Mouse (Mus musculus): ENCODE data around the gene Ddah2.

Gene Ddah2

DNA sequence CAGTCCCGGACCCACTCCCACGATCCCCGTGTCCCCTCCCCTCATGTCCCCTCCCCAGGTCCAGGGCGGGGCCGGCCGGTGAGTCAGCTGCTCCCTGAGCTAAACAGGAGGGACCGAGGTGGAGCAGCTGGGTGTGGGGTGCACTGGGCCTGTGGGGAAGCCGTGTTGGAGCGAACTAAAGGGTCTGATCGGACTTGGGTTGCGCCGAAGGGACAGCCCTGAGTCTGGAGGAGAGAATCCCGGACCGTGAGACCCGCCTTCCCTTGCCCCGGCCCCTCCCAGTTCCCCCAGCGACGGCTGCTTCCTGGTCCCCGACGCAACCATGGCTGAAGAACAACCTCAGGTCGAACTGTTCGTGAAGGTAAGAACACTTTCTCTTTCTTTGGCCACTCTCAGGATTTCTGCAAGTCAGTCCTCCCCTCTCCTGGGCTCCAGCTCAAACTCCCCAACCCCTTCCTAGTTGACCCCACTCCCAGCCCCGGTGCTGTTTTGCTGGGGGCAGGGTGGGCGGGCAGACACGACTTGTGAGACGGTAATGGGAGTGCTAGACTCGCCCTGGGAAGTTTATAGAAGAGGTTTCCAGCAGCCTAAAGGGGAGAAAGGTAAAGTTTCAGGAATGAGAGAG is 8.6 kb upstream of the Ddah2 start:
- DNase-seq (ENCODE audit: low spot score in 2 of 2) = peak; percentile 69 to 77

DNA sequence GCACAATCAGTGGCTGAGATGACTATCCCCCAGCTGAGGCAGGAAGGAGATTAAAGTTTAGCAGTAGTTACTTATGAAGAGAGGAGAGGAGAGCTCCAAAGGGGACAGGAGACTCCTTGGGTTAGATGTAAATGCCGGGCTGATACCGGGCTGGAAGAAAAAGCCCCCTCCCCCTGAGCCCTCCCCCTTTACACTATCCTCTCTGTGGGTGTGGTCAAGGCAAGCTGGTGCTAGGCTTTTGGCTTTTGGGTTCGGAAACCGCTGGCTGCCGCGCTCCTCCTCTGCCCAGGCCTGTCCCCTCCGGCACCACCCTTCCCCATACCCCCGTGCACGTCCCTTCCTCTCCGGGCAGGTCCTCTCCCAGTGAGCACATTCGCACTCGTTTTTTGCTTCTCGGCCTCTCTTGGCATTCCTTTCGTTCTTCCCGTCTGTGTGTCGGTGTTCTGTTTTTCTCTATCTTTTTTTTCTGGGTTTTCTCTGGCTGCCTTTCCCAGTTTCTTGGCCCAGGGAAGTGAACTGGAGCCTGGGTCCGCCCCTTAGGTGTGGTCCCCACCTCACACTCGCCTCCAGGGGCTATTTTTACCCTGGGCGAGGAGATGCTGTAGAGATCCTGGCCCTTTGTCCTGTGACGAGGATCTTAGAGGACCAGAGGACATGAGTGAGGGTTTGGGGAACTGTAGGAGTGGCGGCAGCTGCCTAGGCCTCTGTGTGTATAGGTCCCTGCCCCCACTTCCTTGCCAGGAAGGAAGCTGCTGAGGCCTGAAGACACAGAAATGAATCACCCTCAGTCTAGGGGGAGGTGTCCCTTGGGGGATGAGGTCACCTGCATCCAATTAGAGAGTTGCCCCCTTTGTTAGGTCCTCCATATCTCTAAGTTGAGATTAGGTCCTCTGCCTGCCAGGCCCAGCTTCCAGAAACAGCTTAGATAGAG is 7.4 kb upstream of the Ddah2 start:
- DNase-seq (ENCODE audit: low spot score in 2 of 2) = peak in 1 of 2 experiments; percentile 66

DNA sequence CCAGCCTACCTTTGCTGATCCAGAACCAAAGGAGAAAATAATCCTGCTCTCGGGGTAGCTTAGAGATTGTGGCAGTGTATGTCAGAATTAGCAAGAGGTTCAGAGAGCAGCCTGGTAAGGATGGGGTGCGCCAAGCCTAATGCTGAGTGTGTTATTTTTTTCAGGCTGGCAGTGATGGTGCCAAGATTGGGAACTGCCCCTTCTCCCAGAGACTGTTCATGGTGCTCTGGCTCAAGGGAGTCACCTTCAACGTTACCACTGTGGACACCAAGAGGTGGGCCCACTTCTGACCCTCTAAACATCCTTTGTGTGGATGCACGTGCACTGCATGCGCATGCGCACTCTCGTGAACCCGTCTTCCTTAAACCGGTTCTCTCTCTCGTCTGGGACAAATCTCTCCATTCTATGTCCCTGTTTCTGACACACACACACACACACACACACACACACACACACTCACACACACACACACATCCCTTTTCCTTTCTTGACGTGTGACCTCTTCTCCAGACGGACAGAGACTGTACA is 6.5 kb upstream of the Ddah2 start:
- DNase-seq (ENCODE audit: low spot score in 2 of 2) = no peak

DNA sequence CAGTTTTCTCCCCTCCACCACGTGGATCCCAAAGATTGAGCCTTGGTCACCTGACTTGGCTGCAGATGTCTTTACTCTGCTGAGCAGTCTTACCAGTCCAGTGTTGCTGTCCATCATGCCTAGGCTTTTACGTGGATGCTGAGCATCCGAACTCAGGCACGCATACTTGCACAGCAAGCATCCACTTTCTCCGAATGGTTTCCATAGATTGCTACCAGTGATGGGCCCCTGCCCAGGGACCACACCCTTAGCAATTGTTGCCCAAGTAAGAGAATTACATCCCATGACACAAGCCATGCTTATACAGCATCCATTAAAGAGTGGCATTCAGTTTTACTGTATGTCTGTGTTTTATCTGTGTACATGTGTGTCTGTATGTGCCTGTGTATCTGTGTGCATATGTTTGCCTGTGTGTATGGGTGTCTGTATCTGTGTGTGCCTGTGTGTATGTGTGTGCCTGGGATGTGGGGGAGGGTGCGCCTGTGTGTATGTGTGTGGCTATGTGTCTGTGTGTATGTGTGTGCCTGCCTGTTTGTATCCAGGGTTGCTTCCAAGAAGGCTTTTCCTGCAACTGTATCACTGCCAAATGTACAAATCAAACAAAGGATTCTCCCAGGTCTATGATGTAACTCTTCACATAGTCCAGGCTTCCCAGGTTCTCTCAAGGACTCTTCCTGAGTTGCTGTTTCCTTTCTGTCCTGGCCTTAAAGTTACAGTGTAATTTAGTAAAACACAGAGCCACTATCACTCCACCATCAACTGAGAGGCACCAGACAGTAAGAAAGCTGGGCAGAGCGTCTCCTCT is 2.9 kb upstream of the Ddah2 start:
- DNase-seq (ENCODE audit: low spot score in 2 of 2) = no peak

DNA sequence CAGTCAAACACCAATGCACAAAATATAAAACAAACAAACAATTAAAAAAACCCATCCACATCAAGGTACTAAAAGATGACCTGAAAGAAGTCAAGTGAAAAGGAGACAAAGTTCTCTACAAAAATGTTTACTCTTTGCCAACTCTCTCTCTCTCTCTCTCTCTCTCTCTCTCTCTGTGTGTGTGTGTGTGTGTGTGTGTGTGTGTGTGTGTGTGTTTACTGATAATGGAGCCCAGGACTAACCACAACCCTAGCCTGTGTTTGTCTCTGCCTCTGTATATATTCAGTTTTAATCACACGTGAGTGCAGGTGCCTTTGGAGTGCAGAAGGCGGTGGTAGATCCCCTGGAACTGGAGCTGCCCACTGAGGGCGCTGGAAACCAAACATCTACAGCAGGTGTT is 1.7 kb upstream of the Ddah2 start:
- no peak for DNase-seq (ENCODE audit: low spot score in 2 of 2)

DNA sequence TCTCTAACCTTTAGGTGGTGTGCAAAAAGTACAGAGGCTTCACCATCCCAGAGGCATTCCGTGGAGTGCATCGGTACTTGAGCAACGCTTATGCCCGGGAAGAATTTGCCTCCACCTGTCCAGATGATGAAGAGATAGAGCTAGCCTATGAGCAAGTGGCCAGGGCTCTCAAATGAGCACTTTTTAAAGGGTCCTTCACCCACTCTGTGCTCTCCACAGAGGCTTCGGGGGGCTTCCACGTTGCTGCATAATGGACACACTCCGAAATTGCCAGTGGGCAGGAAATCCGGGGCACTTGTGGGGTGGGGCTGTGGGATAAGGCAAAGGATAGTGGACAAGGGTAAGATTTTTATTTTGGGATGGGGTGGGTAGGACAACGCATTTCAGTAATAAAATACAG is 519 bp upstream of the Ddah2 start:
- DNase-seq (ENCODE audit: low spot score in 2 of 2) = no peak

DNA sequence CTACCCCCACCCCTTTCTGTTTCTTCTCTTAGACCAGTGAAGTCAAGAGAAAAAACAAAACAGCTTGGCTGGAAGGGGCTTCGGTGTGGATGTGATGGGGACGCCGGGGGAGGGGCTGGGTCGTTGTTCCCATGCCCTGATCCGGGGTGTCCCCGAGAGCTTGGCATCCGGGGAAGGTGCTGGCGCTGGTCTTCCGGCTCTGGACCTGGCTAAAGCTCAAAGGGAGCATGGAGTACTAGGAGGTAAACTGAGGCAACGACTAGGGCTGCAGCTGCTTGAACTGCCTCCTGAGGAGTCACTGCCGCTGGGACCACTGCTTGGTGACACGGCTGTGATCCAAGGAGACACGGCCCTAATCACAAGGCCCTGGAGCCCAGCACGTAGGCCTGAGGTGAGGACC is 1.2 kb downstream of the Ddah2 start:
- DNase-seq (ENCODE audit: low spot score in 2 of 2) = no peak

DNA sequence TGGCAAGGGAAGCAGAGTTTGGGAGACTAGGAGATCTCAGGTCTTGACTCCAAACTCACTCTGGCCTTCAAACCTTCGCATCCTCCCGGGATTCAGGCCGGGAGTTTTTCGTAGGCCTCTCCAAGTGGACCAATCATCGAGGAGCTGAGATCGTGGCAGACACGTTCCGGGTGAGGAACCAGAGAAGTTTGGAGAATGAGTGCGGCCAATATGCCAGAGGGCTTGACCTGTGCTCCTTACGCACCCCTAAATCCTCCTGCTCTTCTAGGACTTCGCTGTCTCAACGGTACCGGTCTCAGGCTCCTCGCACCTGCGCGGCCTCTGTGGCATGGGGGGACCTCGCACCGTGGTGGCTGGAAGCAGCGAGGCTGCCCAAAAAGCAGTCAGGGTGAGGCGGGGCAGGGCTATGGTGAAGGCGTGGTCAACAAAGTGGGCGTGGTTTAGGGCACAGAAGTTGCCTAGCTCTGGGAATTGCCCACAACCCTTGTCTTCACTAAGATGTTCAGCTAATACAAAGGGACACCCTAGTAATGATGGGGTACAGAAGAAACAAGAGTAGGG is 2.0 kb downstream of the Ddah2 start:
- DNase-seq (ENCODE audit: low spot score in 2 of 2) = no peak

DNA sequence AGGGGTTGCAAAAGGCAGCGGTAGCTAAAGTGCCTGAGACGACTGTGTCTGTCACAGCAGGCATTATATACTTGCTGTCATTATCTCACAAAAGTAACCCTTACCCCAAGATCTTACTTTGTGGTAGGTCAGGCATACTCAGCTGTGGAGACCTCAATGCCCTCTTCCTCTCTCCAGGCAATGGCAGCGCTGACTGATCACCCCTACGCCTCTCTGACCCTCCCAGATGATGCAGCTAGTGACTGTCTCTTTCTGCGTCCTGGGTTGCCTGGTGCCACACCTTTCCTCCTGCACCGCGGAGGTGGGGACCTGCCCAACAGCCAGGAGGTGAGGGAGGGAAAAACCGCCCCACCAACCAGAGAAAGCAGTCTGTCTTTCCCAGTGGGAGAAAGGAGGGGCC is 2.5 kb downstream of the Ddah2 start:
- DNase-seq (ENCODE audit: low spot score in 2 of 2) = no peak

DNA sequence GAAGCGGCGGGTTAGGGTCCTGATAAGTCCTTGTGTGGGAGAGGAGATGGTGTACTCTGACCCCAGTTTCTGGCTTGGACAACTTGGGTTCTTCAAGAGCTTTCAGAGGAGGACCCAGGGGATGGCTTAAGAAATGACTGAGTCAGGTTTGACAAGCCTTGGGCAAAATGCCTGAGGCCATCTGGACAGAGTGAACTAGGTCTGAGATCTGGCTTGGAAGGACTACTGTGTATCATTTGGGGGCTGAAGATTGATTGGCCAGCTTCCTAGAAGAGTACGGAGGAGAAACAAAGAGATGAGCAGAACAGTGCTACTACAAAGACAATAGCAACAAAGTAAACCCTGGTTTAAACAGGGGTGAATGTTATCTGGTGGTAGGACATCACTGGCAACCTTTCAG is 4.6 kb downstream of the Ddah2 start:
- no peak for DNase-seq (ENCODE audit: low spot score in 2 of 2)

DNA sequence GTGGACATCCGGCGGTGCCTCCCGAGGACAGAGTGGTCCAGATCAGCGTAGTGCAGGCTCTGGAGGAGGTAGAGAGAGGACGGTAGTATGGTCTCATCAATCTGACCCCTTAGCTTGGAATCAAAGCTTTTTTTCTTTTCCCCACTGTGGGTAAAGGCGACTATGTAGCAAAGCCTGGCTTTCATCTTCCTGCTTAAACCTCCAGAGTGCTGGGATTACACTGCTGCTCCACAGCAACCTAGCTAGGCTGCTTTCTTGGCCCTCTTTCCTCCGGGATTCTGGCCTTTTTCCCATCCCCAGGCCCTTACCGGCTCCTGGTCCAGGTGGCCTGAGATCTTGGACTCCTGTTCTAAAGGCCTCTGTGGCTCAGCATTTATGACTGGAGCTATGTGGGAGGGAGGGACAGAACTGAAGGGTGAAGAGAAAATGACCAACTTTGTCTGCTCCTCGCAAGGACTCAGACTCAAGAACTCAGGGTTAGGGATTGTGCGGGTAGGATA is 5.6 kb downstream of the Ddah2 start:
- DNase-seq (ENCODE audit: low spot score in 2 of 2) = peak in 1 of 2 experiments; percentile 39

DNA sequence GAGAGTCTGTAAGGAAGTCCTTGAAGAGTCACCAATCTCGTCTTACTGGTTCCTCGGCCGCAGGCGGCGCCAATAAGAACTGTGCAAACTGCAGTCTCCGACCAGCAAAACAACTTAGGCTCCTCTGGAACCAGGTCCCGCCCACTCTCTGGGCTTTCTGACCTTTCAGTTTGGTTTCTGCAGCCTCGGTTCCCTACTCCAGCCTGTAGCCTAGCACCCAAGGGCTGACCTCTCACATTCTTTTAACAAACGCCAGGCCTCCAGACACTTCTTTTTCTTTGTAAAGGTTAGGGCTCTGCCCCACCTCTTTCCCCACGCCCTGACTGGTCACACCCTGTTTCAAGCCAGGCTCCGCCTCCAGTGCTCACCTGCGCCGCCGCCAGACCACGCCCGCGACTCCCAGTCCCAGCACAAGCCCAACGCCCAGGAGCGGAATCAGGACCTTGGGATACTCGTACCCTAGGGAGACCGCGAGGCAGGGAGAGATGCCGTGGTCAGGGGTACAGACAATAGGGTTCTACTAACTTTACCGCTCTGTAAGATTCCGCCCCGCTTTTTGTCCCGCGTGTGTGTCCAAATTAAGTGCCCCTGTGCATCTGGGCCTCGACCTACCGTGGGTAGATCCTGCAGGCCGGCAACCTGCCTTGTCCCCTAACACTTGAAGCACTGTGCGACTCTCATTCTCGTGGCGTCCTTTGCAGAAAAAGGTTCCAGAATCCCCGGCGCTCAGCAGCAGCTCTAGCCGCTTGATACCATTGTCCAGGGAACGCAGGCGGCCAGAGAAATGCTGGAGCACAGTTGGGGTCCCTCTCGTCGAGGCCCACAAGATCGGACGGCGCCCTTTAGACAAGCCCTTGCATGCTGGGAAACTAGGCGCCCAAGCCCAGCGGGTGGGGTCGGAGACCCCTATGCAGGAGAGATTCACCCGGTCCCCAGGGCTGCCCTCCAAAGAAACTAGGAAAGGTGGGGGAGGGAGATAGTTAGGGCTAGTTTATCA is 6.4 kb downstream of the Ddah2 start, which contains the start of gene Ly6g6c:
Ly6g6c (plus strand) TSS at position 438 of the 997 bp plus-strand sequence.
- peak; percentile 73 to 77 for DNase-seq (ENCODE audit: low spot score in 2 of 2)

DNA sequence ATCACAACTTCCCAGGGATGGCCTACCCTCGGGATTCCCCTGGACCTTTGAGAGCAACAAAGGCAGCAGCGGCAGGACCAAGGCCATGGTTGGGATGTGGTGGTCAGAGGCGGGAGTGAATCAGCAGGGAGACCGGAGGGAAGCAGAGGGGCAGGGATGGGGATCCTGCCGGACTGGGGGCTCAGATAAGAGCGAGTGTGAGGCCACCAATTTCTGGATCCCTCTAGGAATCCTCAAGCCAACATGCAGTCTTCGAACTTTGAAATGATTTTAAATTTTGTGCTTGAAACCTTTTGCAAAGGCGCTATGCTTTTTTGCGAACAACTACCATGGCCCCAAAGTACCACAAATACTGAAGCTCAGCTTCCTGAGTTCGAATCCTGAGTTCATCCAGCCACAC is 7.2 kb downstream of the Ddah2 start, which contains the start of gene Mpig6b:
Mpig6b (minus strand) TSS at position 101 of the 400 bp plus-strand sequence.
- DNase-seq (ENCODE audit: low spot score in 2 of 2) = no peak

DNA sequence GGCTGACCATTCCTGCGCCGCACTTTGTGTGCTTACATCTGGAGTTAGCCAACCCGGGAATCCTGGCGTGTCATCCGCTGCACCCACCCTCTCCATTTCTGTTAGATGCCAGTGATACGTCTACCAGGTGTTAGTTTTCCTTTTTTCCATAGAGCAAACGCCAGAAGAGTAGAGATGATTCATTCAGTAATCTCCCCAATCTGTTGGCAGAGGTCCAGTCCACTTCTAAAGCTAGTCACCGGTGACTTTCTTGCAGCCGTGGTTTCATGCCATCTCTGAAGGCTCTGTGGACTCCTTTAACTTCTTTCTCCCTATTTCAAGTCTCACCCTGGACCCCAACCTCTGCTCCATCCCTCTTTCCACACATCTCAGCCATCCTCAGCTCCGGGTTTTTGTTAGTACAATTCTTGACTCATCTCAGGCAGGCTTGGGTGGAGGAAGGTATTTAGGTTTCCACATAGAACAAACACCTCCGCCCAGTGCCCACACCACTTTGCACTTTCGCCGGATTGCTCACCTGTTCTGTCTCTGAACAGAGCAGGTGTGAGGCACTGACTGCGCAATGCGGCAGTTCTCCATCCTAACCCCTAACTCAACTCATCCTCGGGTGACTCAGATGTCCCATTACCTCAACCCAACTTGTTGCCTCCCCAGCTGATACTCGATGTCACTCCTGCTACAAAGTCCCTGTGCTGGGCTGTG is 9.5 kb downstream of the Ddah2 start:
- peak in 1 of 2 experiments; percentile 54 for DNase-seq (ENCODE audit: low spot score in 2 of 2)

DNA sequence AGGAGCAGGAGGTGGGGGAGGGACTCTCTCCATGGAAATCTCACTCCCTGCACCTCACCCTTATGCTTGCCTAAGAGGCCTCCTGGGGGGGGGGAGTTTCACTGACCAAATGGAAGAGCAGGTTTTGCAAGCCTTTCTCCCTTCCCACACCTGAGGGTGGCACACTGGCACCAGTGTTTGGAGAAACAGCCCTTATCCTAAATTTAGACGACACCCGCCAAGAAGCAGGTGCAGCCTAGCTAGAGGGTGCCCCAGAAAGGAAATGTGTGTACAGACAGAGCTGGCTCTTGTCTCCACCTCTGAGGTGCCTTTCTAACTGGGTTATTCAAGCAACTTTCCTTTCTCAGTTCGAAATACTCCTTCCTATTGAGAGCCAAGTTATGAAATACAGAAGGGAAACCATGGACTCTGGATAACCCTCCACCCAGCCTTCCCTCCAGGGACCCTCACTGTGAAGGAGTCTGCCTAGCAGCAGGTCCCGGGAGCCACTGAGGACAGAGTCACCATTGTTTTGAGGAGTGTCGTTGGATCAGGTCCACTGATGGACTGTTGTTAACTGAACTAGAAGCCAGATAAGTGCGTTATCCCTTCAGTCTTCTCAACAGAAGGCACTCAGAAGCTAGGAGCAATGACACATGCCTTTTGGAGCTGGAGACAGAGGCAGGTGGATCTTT is 11.9 kb downstream of the Ddah2 start:
- DNase-seq (ENCODE audit: low spot score in 2 of 2) = no peak

DNA sequence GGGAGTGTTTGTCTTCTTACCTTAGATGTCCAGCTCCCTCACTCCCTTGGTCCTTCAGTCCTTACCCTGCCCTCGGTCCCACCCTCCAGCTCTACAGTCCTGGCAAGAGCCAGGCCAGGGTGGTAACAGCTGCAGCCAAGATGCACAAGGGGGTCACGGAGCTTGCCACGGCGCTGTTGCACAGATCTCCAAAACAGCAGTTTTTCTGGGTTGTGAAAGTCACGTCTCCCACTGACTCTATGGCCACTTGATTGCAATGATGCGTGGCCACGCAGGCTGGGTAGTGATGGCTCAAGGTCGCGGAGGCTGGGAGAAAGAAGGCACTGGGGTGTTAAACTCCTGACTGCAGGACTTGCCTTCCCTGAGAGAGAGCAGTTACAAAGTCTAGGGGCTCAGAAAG is 12.6 kb downstream of the Ddah2 start:
- no peak for DNase-seq (ENCODE audit: low spot score in 2 of 2)

DNA sequence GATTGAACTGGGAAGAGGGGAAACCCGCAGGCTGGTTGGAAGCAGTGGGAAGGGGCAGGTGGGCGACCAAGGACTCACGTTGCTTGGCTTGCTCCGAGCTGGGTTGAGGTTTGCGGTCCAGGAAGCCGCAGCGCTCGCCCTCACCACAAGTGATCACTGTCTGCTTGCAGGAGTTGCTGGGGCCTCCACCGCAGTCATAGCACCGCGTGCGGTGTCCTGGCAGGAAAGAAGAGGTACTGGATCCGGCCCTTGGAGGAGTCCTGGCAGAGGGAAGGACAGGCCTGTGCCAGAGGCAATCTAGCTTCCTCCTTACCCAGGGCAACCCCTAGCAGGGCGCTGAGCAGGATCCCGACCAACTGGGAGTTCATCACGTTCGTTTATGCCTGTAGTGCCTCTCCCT is 15.3 kb downstream of the Ddah2 start:
- no peak for DNase-seq (ENCODE audit: low spot score in 2 of 2)

DNA sequence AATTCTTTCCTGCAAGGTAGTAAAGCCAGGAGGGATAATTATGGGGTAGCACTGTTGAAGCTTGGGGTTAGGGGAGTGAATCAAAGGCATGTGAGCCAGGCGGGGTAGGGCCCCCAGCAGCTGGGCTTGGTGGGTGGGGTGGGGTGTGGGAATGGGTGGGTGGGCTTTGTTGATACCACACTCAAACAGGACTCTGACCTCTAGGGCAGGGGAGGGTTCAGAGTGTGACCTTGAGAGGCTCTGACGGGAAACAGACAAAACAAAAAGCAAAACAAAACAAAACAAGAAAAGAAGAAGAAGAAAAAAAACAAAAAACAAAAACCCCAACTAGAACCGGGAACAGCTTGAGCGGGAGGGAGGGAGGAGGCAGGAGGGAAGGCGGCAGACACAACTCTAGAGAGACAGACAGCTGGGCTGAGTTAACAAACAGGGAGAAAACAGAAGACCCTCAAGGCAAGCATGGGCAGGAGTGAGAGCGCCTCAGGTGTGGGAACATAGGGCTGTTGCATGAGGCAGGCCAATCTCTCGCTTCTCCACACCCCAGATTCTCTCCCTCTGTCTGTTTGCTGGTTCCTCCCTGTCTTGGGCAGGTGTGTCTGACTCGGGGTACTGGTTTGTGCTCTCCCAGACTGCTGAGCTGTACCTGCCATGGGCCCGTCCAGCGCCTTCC is 17.8 kb downstream of the Ddah2 start, which contains the start of gene Ly6g6e:
Ly6g6e (plus strand) TSS at position 396 of the 670 bp plus-strand sequence.
- DNase-seq (ENCODE audit: low spot score in 2 of 2) = no peak

Measured in urinary bladder, adult 18-20 months (tissue).